Comparison of ENCODE assay signal across 8 mouse cellular contexts in the genomic region with DNA sequence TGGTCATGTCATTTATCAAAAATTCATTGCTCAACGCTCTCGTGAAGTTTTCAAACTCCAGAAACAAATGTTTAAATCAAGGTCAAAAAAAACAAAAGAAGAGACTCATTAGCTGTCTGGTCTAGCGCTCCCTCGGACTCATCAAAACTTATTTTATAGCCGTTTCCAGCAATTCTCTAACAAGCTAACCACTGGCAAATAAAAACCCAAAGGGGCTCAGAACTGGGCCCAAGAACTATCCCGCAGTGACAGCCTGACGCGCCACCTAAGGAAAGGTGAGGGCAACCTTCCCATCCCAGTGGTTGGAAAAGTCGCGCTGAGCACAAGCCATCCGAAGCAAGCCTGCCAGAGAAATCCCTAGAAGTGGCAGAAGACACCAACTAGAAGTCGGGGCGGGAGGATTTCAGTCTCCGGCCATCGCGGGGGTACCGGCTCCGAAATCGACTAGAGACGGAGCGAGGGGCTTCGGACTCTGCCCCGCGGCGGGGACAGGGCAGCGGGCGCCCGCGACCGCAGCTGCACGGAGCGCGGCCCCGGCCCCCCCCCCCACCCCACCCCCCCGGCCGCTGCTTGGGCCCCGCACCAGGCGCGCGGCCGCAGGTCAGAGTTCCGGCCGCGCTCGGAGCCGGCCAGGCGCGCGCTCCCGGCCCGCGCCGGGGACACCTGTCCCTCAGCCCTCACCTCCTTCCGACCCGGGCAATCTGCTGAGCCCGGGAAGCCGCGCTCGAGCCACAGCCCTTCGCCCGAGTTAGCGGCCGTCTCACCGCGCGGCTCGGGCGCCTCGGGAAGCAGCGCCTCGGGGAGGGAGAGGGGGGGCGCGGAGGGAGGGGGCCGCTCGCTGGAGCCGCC. TPM values are rescaled to one million over a fixed set of nuclear protein-coding genes. Genes with fewer than 3 reads are reported as not detected.
DNase-seq lines count a peak whose midpoint lies in the region; ATAC-seq and TF ChIP-seq lines count a peak whose summit lies in the region.

No protein-coding gene starts in this region.

- no peaks in the 10 kb centered on the region for H3K36me3 ChIP-seq in intestine, embryonic 14.5 days (ENCODE audit: control insufficient read depth, insufficient read depth, low read length)
- H3K36me3 ChIP-seq in thymus, adult 2 months (ENCODE audit: control insufficient read depth, insufficient read depth, low read length) = no peaks in the 10 kb centered on the region

- peak overlapping the region; percentile 86 for H3K4me2 ChIP-seq in intestine, embryonic 14.5 days (ENCODE audit: low read length)

- DNase-seq in spleen, adult 12 weeks (ENCODE audit: low spot score) = peak; percentile 31
- DNase-seq in spleen, postnatal 36 days (ENCODE audit: low spot score in 2 of 2) = no peak
- DNase-seq in cerebellum, postnatal 10 days = peak; percentile 58 to 68
- DNase-seq in gastrocnemius, postnatal 10 days = peak; percentile 38
- DNase-seq in intestine, embryonic 14.5 days (ENCODE audit: low spot score) = peak; percentile 78
- DNase-seq in liver = peak; percentile 48
- peak; percentile 46 for DNase-seq in naive thymus-derived CD4-positive, alpha-beta T cell, adult 2 months (ENCODE audit: low read depth)
- peak; percentile 36 for DNase-seq in thymus, adult 2 months

- H3K4me3 ChIP-seq in intestine, embryonic 14.5 days (ENCODE audit: low read depth, low read length) = peak overlapping the region; percentile 71
- H3K4me3 ChIP-seq in thymus, adult 2 months (ENCODE audit: control insufficient read depth, insufficient read depth, low read length) = peak overlapping the region; percentile 71

- H3K9ac ChIP-seq in intestine, embryonic 14.5 days (ENCODE audit: low read length) = peak overlapping the region; percentile 85

- H3K27ac ChIP-seq in intestine, embryonic 14.5 days (ENCODE audit: low read depth) = peak overlapping the region; percentile 84
- no peak overlapping the region for H3K27ac ChIP-seq in thymus, adult 2 months (ENCODE audit: control insufficient read depth, insufficient read depth, low read length)

- no peak for TF ChIP-seq POLR2A in thymus, adult 2 months (IDR thresholded peaks at IDR 0.05; ENCODE audit: control insufficient read depth, extremely low read depth, insufficient read depth, low read length, poor library complexity)

- peak; percentile 88 for ATAC-seq in intestine, embryonic 14.5 days (replicated peaks; ENCODE audit: low FRiP score, low TSS enrichment, low read depth)

- no peaks in the 10 kb centered on the region for H3K9me3 ChIP-seq in intestine, embryonic 14.5 days (ENCODE audit: control insufficient read depth, low read length)

- WGBS in intestine, embryonic 14.5 days = under 1% methylated on average over 50 of the region's 76 CpGs
- under 1% methylated on average over 71 of the region's 76 CpGs for WGBS in thymus, adult 2 months

- no peaks in the 10 kb centered on the region for H3K27me3 ChIP-seq in intestine, embryonic 14.5 days (replicated peaks; ENCODE audit: control insufficient read depth, insufficient read depth, low read length)
- no peaks in the 10 kb centered on the region for H3K27me3 ChIP-seq in thymus, adult 2 months (ENCODE audit: control insufficient read depth, insufficient read depth, low read length)

- TF ChIP-seq CTCF in thymus, adult 2 months (IDR thresholded peaks at IDR 0.05; ENCODE audit: borderline replicate concordance, control insufficient read depth, extremely low read depth, insufficient read depth, low read length, poor library complexity) = no peak

- peaks cover 10% of the 10 kb centered on the region for H3K4me1 ChIP-seq in intestine, embryonic 14.5 days (replicated peaks; ENCODE audit: control insufficient read depth, insufficient read depth, low read length)
- peaks cover 7% of the 10 kb centered on the region for H3K4me1 ChIP-seq in thymus, adult 2 months (replicated peaks; ENCODE audit: control insufficient read depth, insufficient read depth, low read length)

RNA-seq across cellular contexts. Expression of a gene that starts 29.5 kb away (rescaled TPM):
- total RNA-seq in gastrocnemius, postnatal 10 days (2021) = 10 to 100 TPM; 55.7 to 56.2 TPM
- polyA plus RNA-seq in intestine, embryonic 14.5 days (2014; fragmentation: Nextera tagmentation; extraction: Ambion mirVana) = 34.6 and 45.5 TPM in 2 replicates
- polyA plus RNA-seq in thymus, adult 2 months (2012; rRNA removed) = 63.8 and 70.7 TPM in 2 replicates

RNA-seq across cellular contexts. Expression of a gene that starts 57.5 kb away (rescaled TPM):
- under 1 TPM; 0.16 to 0.31 TPM for total RNA-seq in gastrocnemius, postnatal 10 days (2021)
- polyA plus RNA-seq in intestine, embryonic 14.5 days (2014; fragmentation: Nextera tagmentation; extraction: Ambion mirVana) = 0.48 and 0.69 TPM in 2 replicates
- polyA plus RNA-seq in thymus, adult 2 months (2012; rRNA removed) = 1.4 and 2.1 TPM in 2 replicates

Comparison
In these comparisons a context has a peak if more than half of its experiments do, and no peak if none do; other contexts are left out.
1. DNase-seq: peak in spleen, adult 12 weeks (single experiment), cerebellum, postnatal 10 days (2 of 2), gastrocnemius, postnatal 10 days (single experiment), intestine, embryonic 14.5 days (single experiment), liver (single experiment), naive thymus-derived CD4-positive, alpha-beta T cell, adult 2 months (single experiment) and thymus, adult 2 months (single experiment); none in spleen, postnatal 36 days (0 of 2).